Mouse (Mus musculus) hindbrain, embryonic 15.5 days (tissue): Measurements from ENCODE around the gene Ccdc157. TPM values are rescaled to one million over a fixed set of nuclear protein-coding genes. Genes with fewer than 3 reads are reported as not detected.
"Not testable (repeated sequence)": the region's sequence is repeated elsewhere in the genome, so short reads cannot be mapped to it uniquely, and the experiment has no call there.

Experiments used
- ATAC-seq: fragments of 200-750 bp; cut with Nextera tagmentation; 2 replicates; pipeline ENCODE4 v1.8.0; 2017; ENCODE audit warnings: low read depth, moderate number of reproducible peaks, moderate TSS enrichment; ENCODE audit not compliant: low FRiP score
- H3K27ac ChIP-seq: fragments of 300-500 bp; sonication (generic); replicated peaks from 2 replicates; pipeline ENCODE4 v1.5.1; 2015; ENCODE audit warnings: mild to moderate bottlenecking, inconsistent platforms
- H3K27me3 ChIP-seq: fragments of 300-500 bp; sonication (generic); 2 replicates; pipeline ENCODE4 v1.6.1; 2015; ENCODE audit warnings: control low read depth, inconsistent platforms
- H3K36me3 ChIP-seq: fragments of 300-500 bp; sonication (generic); 2 replicates; pipeline ENCODE4 v1.6.1; 2015; ENCODE audit warnings: control low read depth, inconsistent platforms
- H3K4me1 ChIP-seq: fragments of 300-500 bp; sonication (generic); replicated peaks from 2 replicates; pipeline ENCODE4 v1.6.1; 2015; ENCODE audit warnings: control low read depth, inconsistent platforms
- H3K4me2 ChIP-seq: fragments of 300-500 bp; sonication (generic); 2 replicates; pipeline ENCODE4 v1.6.1; 2015; ENCODE audit warnings: moderate library complexity, mild to moderate bottlenecking, inconsistent platforms
- H3K4me3 ChIP-seq: fragments of 300-500 bp; sonication (generic); 2 replicates; pipeline ENCODE4 v1.5.1; 2015; ENCODE audit warnings: mild to moderate bottlenecking, inconsistent platforms
- H3K9ac ChIP-seq: fragments of 300-500 bp; sonication (generic); 2 replicates; pipeline ENCODE4 v1.6.1; 2015; ENCODE audit warnings: inconsistent platforms
- H3K9me3 ChIP-seq: fragments of 300-500 bp; sonication (generic); 2 replicates; pipeline ENCODE4 v1.6.1; 2016; ENCODE audit warnings: control low read depth, inconsistent platforms
- WGBS: fragments of 180-500 bp; shearing (Covaris S2); methylation state at CpG from one replicate; pipeline ENCODE4 v1.1.7; 2015; 5-methylcytosine and 5-hydroxymethylcytosine counted together
- polyA plus RNA-seq: library from polyadenylated mRNA; unstranded; fragments of >200 nt; fragmentation: Nextera tagmentation; extraction: Ambion mirVana; gene quantifications from 2 replicates; pipeline ENCODE4 v1.2.1, GENCODE M21; 2015

Gene Ccdc157
- polyA plus RNA-seq, 1 experiment from 2014 or later: 10.0 TPM

- H3K4me3 ChIP-seq: no peak overlapping the region
- H3K9ac ChIP-seq: no peak overlapping the region
- H3K27me3 ChIP-seq: no peaks in the 10 kb centered on the region
- no peaks in the 10 kb centered on the region for H3K9me3 ChIP-seq
- peaks cover 4% of the 10 kb centered on the region; the same call in 1 of the 2 replicates for H3K36me3 ChIP-seq
- H3K4me2 ChIP-seq: no peak overlapping the region
- no peaks in the 10 kb centered on the region for H3K4me1 ChIP-seq
- ATAC-seq: no peak
- 84% methylated on average over 7 of the region's 7 CpGs for WGBS
- H3K27ac ChIP-seq: no peak overlapping the region
Measured at GRCm38 (mm10) chr11:4108691-4109090, 51.4 kb downstream of the Ccdc157 start.

GRCm38 (mm10) chr11:4107901-4108300 lies 52.2 kb downstream of the Ccdc157 start:
- ATAC-seq: not testable (repeated sequence)

GRCm38 (mm10) chr11:4105444-4105843 lies 54.6 kb downstream of the Ccdc157 start:
- Histone ChIP-seq H3K9ac (no peak overlapping the region), H3K27ac (no peak overlapping the region), H3K9me3 (no peaks in the 10 kb centered on the region), H3K36me3 (peaks cover 3% of the 10 kb centered on the region; the same call in 1 of the 2 replicates), H3K27me3 (no peaks in the 10 kb centered on the region), H3K4me1 (no peaks in the 10 kb centered on the region), H3K4me2 (no peak overlapping the region), H3K4me3 (no peak overlapping the region)
- 81% methylated on average over 6 of the region's 6 CpGs for WGBS
- ATAC-seq: no peak

More at GRCm38 (mm10) chr11:4107901-4108300, 52.2 kb downstream of the Ccdc157 start:
- H3K4me3 ChIP-seq, H3K9me3 ChIP-seq, H3K27me3 ChIP-seq, H3K4me2 ChIP-seq, H3K4me1 ChIP-seq, H3K27ac ChIP-seq, H3K36me3 ChIP-seq, H3K9ac ChIP-seq: not testable (repeated sequence)
- WGBS: 94% methylated on average over 6 of the region's 6 CpGs

GRCm38 (mm10) chr11:4104989-4105388 lies 55.1 kb downstream of the Ccdc157 start:
- H3K9me3 ChIP-seq: no peaks in the 10 kb centered on the region
- no peaks in the 10 kb centered on the region for H3K4me1 ChIP-seq
- no peak overlapping the region for H3K4me3 ChIP-seq
- no peak overlapping the region for H3K27ac ChIP-seq
- WGBS: 87% methylated on average over 5 of the region's 5 CpGs
- no peak overlapping the region for H3K4me2 ChIP-seq
- H3K9ac ChIP-seq: no peak overlapping the region
- H3K36me3 ChIP-seq: no peaks in the 10 kb centered on the region
- H3K27me3 ChIP-seq: no peaks in the 10 kb centered on the region
- ATAC-seq: no peak

GRCm38 (mm10) chr11:4103522-4103921 lies 56.6 kb downstream of the Ccdc157 start:
- H3K4me2 ChIP-seq: no peak overlapping the region
- H3K36me3 ChIP-seq: no peaks in the 10 kb centered on the region
- H3K9me3 ChIP-seq: no peaks in the 10 kb centered on the region
- H3K27ac ChIP-seq: no peak overlapping the region
- WGBS: 84% methylated on average over 14 of the region's 14 CpGs
- H3K9ac ChIP-seq: no peak overlapping the region
- no peaks in the 10 kb centered on the region for H3K4me1 ChIP-seq
- H3K27me3 ChIP-seq: no peaks in the 10 kb centered on the region
- no peak for ATAC-seq
- no peak overlapping the region for H3K4me3 ChIP-seq

GRCm38 (mm10) chr11:4101851-4102250 lies 58.2 kb downstream of the Ccdc157 start:
- Histone ChIP-seq H3K36me3 (no peaks in the 10 kb centered on the region), H3K27ac (no peak overlapping the region), H3K4me1 (peaks cover 11% of the 10 kb centered on the region), H3K27me3 (no peaks in the 10 kb centered on the region), H3K9ac (no peak overlapping the region), H3K9me3 (no peaks in the 10 kb centered on the region), H3K4me3 (no peak overlapping the region), H3K4me2 (no peak overlapping the region)
- WGBS: 90% methylated on average over 5 of the region's 5 CpGs
- no peak for ATAC-seq

- Histone ChIP-seq H3K4me1 (peaks cover 26% of the 10 kb centered on the region), H3K9me3 (no peaks in the 10 kb centered on the region), H3K4me2 (no peak overlapping the region), H3K9ac (no peak overlapping the region), H3K27ac (no peak overlapping the region), H3K27me3 (no peaks in the 10 kb centered on the region), H3K36me3 (no peaks in the 10 kb centered on the region), H3K4me3 (no peak overlapping the region)
- WGBS: 65% methylated on average over 3 of the region's 3 CpGs
- no peak for ATAC-seq
Measured at GRCm38 (mm10) chr11:4099447-4099846, 60.6 kb downstream of the Ccdc157 start.

GRCm38 (mm10) chr11:4098816-4099215 lies 61.3 kb downstream of the Ccdc157 start:
- H3K27ac ChIP-seq: no peak overlapping the region
- no peaks in the 10 kb centered on the region for H3K9me3 ChIP-seq
- H3K27me3 ChIP-seq: no peaks in the 10 kb centered on the region

GRCm38 (mm10) chr11:4098120-4098519 lies 62.0 kb downstream of the Ccdc157 start:
- H3K4me2 ChIP-seq: no peak overlapping the region
- ATAC-seq: no peak

More at GRCm38 (mm10) chr11:4098816-4099215, 61.3 kb downstream of the Ccdc157 start:
- Histone ChIP-seq H3K4me3 (no peak overlapping the region), H3K4me1 (peaks cover 30% of the 10 kb centered on the region), H3K4me2 (no peak overlapping the region), H3K36me3 (no peaks in the 10 kb centered on the region), H3K9ac (no peak overlapping the region)
- 74% methylated on average over 7 of the region's 7 CpGs for WGBS
- ATAC-seq: no peak

GRCm38 (mm10) chr11:4097091-4097621 lies 62.9 kb downstream of the Ccdc157 start:
- Histone ChIP-seq H3K27ac (peak overlapping the region; percentile 90), H3K4me2 (peak overlapping the region; percentile 95), H3K27me3 (no peaks in the 10 kb centered on the region), H3K36me3 (peaks cover 7% of the 10 kb centered on the region), H3K4me3 (peak overlapping the region; percentile 58), H3K4me1 (peaks cover 30% of the 10 kb centered on the region), H3K9me3 (no peaks in the 10 kb centered on the region), H3K9ac (peak overlapping the region; percentile 66)
- ATAC-seq: peak; percentile 28; the same call in 1 of the 2 replicates
- 29% methylated on average over 10 of the region's 10 CpGs for WGBS

More at GRCm38 (mm10) chr11:4098120-4098519, 62.0 kb downstream of the Ccdc157 start:
- peaks cover 4% of the 10 kb centered on the region; the same call in 1 of the 2 replicates for H3K36me3 ChIP-seq
- WGBS: 62% methylated on average over 8 of the region's 8 CpGs
- peaks cover 30% of the 10 kb centered on the region for H3K4me1 ChIP-seq
- H3K9ac ChIP-seq: no peak overlapping the region
- H3K27me3 ChIP-seq: no peaks in the 10 kb centered on the region
- no peak overlapping the region for H3K27ac ChIP-seq
- H3K4me3 ChIP-seq: no peak overlapping the region
- H3K9me3 ChIP-seq: no peaks in the 10 kb centered on the region

GRCm38 (mm10) chr11:4096054-4096984 lies 63.8 kb downstream of the Ccdc157 start:
- Histone ChIP-seq H3K27ac (peak overlapping the region; percentile 90), H3K36me3 (peaks cover 15% of the 10 kb centered on the region), H3K4me3 (peak overlapping the region; percentile 58), H3K27me3 (no peaks in the 10 kb centered on the region), H3K9me3 (no peaks in the 10 kb centered on the region), H3K4me2 (peak overlapping the region; percentile 95), H3K9ac (peak overlapping the region; percentile 66), H3K4me1 (peaks cover 30% of the 10 kb centered on the region)
- WGBS: 3% methylated on average over 45 of the region's 45 CpGs
- peak; percentile 96 for ATAC-seq
